Mouse (Mus musculus) layer of hippocampus, adult 11-12 months (tissue): ENCODE measurements at regions not wholly inside any gene's neighbourhood (a gene's known extent, or its start where the extent isn't known, plus 50 kb on each side); places are given as distances from the start of the nearest gene placed in this dataset.

Source experiments
- DNase-seq: peaks from one replicate; pipeline ENCODE4 v3.0.0; 2022; ENCODE audit warnings: low spot score

GRCm38 (mm10) chrX:96876239-96876638, 163.0 kb downstream of the Gpr165 start:
- no peak for DNase-seq

GRCm38 (mm10) chrX:96878721-96879120, 165.5 kb downstream of the Gpr165 start:
- peak; percentile 4 for DNase-seq

- DNase-seq, result no peak
Observed at GRCm38 (mm10) chrX:96879154-96879553, 165.9 kb downstream of the Gpr165 start.

- no peak for DNase-seq
Observed at GRCm38 (mm10) chrX:96900636-96901035, 171.8 kb upstream of the Pgr15l start.
